Mouse (Mus musculus): ENCODE measurements at regions not wholly inside any gene's neighbourhood (a gene's known extent, or its start where the extent isn't known, plus 50 kb on each side); places are given as distances from the start of the nearest gene placed in this dataset.
A peak's percentile ranks its signal among the peaks of the same experiment; 100 is the strongest.
"Not testable (repeated sequence)": the region's sequence is repeated elsewhere in the genome, so short reads cannot be mapped to it uniquely, and the experiment has no call there.

DNA sequence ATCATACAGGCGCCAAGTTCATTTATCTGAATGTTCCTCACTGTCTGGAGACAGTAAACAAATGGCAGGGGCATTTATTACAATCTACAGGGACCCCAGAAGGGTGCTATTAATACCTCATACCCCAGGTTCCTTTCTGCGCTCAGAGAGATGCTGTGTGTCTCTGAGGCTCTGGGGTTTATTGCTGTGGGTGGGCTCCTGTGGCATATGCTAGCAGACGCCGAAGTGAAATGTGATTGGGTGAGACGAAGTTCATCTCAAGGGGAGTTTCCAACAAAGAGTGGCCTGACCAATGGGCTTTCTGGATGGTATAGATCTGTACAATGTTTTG, 437.6 kb upstream of the Id2 start:
- no peak for TF ChIP-seq CTCF (IDR thresholded peaks at IDR 0.05)
- no peak for DNase-seq
- Histone ChIP-seq H3K27ac (no peak overlapping the region), H3K4me3 (no peak overlapping the region)
- intact Hi-C loops (cut with DNase I): no loop called here

DNA sequence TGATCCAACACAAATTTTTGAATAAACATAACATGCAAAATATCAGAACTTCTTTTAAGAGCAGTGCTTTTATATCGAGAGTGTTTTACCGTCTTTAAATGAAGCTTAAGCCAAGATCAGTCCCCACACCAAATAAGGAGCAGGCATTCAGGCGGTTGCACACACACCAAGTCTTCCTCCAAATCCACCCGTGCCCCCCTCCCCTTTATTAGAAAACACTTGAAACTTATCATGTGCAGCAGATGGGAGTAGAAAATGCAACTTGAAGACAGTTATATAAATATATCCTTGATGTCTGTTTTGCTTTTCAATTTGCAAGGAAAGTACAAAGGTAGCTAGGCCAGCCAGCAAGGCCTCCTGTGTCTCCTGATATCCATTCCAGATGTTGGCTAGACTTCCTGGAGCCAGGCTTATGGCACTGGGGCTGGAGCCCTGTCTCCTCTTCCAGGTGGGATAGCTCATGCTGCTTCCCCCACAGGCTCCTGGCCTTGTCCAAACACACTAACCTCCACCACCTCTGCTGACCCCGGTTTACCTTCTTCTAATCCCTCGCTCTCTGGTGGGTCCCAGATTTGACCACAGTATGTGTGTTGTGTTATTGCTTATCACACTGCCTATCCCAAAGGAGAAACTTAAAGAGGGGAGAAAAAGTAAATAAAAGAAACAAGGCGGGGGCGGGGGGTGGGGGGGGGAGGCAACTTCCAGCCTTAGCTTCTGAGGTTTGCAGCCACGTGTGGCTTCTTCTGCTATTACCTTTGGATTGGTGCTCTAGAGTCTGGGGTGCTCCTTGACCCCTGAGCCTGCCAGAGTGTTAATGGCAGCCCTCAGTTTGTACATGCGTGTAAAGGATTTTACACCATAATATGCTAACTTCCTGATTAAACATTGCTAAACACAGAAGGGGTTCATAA, 437.0 kb upstream of the Id2 start:
- Histone ChIP-seq H3K4me3 (no peak overlapping the region), H3K27ac (peak overlapping the region; percentile 9)
- intact Hi-C loops (cut with DNase I): no loop called here
- peak; percentile 47 for DNase-seq
- TF ChIP-seq CTCF (IDR thresholded peaks at IDR 0.05): no peak

DNA sequence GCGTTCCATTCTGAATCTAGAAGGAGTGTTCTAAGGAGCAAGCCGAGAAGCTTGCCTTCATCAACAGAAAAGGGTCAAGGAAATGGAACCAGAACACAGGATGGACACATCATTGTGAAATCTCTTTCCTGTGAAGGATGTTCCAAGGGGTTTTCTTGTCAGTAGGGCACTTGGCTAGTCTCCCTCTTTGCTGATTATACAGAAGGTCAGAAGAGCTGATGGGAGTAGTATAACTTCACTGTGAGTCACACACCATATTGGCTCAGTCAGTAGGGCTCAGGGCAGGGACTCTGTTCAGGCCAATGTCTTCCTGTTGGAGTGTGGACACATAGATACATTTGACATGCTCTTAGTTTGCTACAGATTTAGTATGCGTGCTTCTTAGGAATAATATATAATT, 433.5 kb upstream of the Id2 start:
- H3K4me3 ChIP-seq: no peak overlapping the region
- H3K27ac ChIP-seq: no peak overlapping the region
- TF ChIP-seq CTCF (IDR thresholded peaks at IDR 0.05): no peak
- intact Hi-C loops (cut with DNase I): no loop called here
- no peak for DNase-seq

DNA sequence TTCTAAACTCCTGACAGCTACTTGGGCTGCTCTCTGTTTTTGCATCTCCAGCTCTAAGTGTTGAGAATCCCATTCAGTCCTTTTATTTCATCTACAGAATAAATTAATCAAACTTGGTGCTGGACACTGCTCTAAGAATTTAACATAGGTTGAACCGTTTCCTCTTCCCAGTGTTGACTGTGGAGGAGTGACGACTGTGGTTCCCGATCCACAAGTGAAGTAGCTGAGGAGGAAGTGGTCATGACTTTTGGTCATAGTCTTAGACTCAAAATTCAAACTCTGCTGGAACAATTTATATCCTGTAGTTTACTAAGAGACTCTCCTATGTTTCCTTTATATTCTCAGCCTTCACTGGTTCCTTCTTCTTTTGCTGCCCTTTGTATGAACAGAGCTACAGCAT, 432.6 kb upstream of the Id2 start:
- Histone ChIP-seq H3K4me3 (no peak overlapping the region), H3K27ac (no peak overlapping the region)
- no peak for DNase-seq
- TF ChIP-seq CTCF (IDR thresholded peaks at IDR 0.05): no peak
- intact Hi-C loops (cut with DNase I): no loop called here

DNA sequence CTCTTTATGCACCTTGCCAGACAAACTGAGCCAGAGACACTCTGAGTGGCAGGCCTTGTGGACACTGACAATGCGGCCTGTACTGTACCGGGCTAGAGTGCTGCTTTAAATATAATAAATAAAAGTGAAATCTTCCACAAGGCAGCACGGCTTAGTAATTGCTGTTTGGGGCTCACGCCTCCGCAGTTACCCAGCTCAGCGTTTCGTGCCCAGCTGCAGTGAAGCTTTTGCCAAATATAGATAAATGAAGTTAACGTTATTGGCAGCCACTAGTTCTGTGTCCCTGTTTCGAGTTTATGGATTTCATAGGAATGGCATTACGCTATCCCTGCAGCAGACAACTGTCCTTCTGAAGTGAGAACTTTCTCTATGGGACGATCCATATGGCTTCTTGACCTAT, 429.7 kb upstream of the Id2 start:
- no peak for DNase-seq
- TF ChIP-seq CTCF (IDR thresholded peaks at IDR 0.05): no peak
- H3K27ac ChIP-seq: no peak overlapping the region
- H3K4me3 ChIP-seq: no peak overlapping the region
- intact Hi-C loops (cut with DNase I): no loop called here

DNA sequence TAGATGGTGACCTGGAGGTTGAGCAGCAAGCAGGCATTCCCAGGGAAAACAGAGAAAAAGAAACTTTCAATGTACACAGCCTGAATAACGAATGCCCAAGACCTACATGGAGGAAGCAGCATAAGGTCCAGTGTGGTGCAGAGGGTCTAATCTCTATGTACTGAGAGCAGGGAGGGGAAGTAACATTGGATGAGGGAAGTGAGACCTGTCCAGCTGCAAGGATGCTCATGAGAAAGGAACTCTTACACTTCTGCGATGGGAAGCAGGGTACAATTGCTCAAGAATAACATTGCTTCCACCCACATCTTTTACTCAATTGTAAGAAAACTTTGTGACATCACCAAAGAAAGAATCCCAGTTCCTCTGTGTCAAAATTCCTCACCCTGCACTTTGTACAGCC, 419.8 kb upstream of the Id2 start:
- H3K27ac ChIP-seq: no peak overlapping the region
- intact Hi-C loops (cut with DNase I): no loop called here
- DNase-seq: no peak
- TF ChIP-seq CTCF (IDR thresholded peaks at IDR 0.05): no peak
- no peak overlapping the region for H3K4me3 ChIP-seq

DNA sequence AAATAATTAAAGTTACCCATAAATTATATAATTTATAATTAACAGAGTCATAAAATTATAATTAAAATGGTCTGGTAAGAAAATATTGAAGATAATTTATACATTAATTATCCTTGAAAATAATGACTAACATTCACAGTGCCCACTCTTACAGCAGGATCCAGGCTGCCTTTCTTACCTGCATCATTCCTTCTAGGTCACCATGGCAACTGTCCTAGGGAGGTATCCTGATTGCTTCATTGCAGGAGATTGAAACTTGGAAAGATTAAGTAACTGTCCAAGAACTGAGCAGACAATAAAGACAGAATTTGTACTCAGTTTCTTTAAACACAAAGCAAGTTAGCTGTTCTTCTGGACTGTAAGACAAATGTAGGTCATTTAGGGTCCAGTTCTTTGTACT, 416.7 kb upstream of the Id2 start:
- no peak for TF ChIP-seq CTCF (IDR thresholded peaks at IDR 0.05)
- intact Hi-C loops (cut with DNase I): no loop called here
- Histone ChIP-seq H3K4me3 (no peak overlapping the region), H3K27ac (no peak overlapping the region)
- no peak for DNase-seq

DNA sequence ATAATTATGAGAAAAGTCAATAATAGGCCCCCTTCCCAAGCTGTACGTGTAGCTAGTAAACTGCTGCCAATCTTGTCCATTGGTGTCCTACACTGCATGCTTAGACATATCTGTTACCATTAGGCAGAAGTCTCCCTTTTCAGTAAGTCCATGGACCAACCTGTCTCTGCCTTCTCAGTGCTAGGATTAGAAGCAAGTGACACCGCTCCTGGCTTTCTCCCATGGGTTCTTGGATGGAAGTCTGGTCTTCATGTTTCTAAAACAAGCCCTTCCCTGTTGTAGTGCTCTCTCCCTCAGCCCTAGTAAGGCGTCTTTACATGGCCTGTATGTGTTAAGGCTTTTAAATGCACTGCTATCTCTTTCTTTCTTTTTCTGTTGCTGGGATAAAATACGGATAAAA, 412.7 kb upstream of the Id2 start:
- no peak for TF ChIP-seq CTCF (IDR thresholded peaks at IDR 0.05)
- intact Hi-C loops (cut with DNase I): no loop called here
- DNase-seq: peak; percentile 75
- Histone ChIP-seq H3K4me3 (no peak overlapping the region), H3K27ac (peak overlapping the region; percentile 52)

DNA sequence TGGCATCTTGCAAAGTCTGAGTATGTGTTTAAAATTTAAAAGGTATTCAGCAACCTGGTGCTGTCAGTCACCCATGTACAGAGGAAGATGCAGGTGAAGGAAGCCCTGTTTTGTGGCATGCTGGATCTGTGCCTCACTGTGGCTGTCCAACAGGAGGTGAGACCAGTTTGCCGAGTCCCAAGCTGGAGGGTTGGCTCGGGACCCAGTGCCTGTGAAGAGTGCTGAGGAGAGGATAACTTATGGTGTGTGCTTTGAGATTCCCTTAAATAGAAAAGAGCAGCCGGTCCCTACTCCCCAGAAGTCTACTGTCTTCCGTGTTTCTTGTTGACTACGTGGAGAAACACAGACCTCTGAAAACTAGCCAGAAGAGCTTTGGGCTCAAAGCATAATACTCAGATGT, 396.3 kb upstream of the Id2 start:
- peak; percentile 55 for DNase-seq
- no peak for TF ChIP-seq CTCF (IDR thresholded peaks at IDR 0.05)
- H3K27ac ChIP-seq: no peak overlapping the region
- H3K4me3 ChIP-seq: no peak overlapping the region
- intact Hi-C loops (cut with DNase I): no loop called here

DNA sequence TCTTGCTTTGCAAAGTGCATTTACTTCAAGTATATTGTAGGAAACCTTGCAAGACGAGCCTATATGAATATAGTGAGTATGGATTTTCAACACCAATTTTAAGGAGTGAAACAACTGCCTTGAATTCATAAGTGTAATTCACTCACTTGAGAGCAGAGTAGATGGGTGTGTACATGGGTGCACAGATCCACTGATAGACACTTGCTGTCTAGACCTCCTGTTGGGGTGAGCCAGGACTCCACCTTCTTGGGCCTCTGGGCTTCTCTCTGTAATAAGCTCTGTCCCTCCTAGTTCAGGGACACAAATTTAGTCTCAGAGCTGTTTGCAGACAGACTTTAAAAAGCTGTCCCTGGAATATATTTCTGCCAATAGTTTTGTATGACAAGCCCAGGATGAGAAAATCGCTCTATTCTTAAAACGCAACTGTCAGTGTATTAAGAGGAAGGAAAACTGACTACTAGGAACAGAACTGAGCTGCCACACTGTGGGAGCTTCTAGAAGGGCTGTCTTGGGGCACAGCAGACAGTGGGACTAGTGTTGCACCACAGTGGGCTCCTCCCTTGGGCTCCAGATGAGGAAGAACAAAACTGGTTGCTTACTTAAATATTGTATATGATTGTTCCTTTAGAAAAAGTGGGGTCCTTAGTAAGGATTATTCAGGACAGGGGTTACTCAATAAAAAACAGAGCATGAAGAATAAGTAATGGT, 395.7 kb upstream of the Id2 start:
- DNase-seq: no peak
- TF ChIP-seq CTCF (IDR thresholded peaks at IDR 0.05): no peak
- no peak overlapping the region for H3K27ac ChIP-seq
- H3K4me3 ChIP-seq: no peak overlapping the region
- intact Hi-C loops (cut with DNase I): no loop called here

DNA sequence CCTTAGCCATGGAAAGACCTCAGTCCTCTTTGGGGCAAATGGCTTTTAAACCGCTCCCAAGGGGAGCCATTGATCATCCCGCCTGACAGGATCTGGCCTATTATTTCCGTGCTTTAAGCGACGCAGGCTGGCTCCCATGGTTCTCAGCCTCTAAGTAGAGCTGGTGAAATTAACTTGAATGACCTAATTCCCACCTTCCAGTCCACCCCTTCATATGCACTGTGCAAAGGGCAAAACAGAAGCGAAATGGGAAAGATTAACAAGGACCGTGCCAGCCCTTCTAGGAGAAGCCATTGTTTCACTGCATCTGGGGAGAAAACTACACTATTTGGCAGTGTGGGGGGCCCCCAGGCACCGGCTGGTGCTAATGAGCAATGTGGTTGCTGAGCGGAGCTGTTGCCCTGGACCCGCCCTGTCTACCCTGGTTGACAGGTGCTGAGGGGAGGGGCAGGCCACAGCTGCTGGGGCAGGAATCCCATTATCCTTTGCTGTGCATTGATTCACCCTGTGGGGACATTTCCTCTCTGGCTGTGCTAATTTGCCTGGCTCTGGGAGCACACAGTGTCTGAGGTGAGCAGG, 378.3 kb upstream of the Id2 start:
- intact Hi-C loops (cut with DNase I): no loop called here
- H3K4me3 ChIP-seq: no peak overlapping the region
- H3K27ac ChIP-seq: no peak overlapping the region
- TF ChIP-seq CTCF (IDR thresholded peaks at IDR 0.05): no peak
- no peak for DNase-seq

DNA sequence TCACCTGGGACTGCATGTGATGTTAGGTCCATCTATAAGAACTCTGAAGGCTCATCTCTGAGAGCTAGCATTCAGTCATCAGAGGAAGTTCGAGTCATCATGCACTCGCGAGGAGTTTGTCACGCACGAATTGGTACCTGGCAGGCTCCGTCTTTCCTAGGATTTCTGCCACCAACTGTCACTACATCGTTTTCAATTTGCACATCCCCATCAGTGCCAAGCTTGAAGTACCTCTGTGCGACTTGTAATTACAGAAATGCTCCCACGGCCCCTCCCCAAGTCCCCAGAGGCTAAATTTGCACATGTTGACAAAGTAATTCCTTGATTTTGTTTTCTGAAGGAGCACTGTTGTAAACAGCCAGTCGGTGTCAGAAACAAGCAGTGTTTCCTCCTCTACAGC, 372.2 kb upstream of the Id2 start:
- Histone ChIP-seq H3K4me3 (no peak overlapping the region), H3K27ac (no peak overlapping the region)
- DNase-seq: no peak
- intact Hi-C loops (cut with DNase I): no loop called here
- TF ChIP-seq CTCF (IDR thresholded peaks at IDR 0.05): no peak

DNA sequence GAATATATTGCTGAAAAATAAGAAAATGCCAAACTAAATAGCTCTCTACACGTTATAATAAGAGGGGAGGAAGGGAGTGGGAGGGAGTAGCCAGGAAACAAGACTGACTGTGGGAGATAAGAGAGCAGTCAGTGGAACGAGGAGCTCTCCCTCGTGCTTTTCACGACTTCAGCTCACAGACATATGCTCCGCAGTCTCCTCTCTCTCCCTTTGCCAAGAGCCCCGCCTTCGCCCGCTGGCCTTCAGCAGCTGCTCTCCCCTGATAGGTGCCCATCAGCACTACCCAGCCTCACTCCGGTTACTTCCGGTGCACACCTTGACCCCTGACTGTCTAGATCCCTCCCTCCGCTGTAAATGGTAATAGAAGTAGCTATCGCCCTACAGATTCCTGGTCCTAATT, 370.8 kb upstream of the Id2 start:
- DNase-seq: peak; percentile 20
- intact Hi-C loops (cut with DNase I): no loop called here
- no peak overlapping the region for H3K27ac ChIP-seq
- no peak overlapping the region for H3K4me3 ChIP-seq
- no peak for TF ChIP-seq CTCF (IDR thresholded peaks at IDR 0.05)

DNA sequence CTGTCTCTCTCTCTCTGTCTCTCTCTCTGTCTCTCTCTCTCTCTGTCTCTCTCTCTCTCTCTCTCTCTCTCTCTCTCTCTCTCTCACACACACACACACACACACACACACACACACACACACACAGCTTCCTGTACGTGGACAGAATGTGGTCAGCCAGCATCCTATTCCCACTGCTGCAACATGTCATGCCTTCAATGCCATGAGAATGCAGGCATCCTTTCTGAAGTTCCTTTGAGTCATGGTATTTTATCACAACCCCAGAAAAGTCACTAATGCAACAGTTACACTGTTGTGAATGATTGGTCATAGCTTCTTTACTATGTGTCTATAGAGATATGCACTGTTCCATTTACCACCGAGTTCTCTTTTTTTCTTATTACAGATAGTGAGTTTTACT, 365.8 kb upstream of the Id2 start:
- H3K4me3 ChIP-seq; H3K27ac ChIP-seq; DNase-seq; intact Hi-C loops (cut with DNase I): not testable (repeated sequence)

All from gastrocnemius, adult 2 months (tissue).